Mouse (Mus musculus): ENCODE measurements around the gene Ncor1.
"Not testable (repeated sequence)": the region's sequence is repeated elsewhere in the genome, so short reads cannot be mapped to it uniquely, and the experiment has no call there.

Gene Ncor1

GRCm38 (mm10) chr11:62457891-62458270 lies 460 bp downstream of the Ncor1 start:
- no peak for DNase-seq

GRCm38 (mm10) chr11:62457241-62457890 lies 975 bp downstream of the Ncor1 start:
- DNase-seq = peak; percentile 90 to 92

GRCm38 (mm10) chr11:62456483-62457172 lies 1.7 kb downstream of the Ncor1 start:
- DNase-seq = no peak

GRCm38 (mm10) chr11:62456021-62456482 lies 2.3 kb downstream of the Ncor1 start:
- DNase-seq = no peak

GRCm38 (mm10) chr11:62455193-62455592 lies 3.1 kb downstream of the Ncor1 start:
- DNase-seq = no peak

GRCm38 (mm10) chr11:62448971-62449370 lies 9.4 kb downstream of the Ncor1 start:
- no peak for DNase-seq

GRCm38 (mm10) chr11:62445799-62446198 lies 12.5 kb downstream of the Ncor1 start:
- no peak for DNase-seq

GRCm38 (mm10) chr11:62440670-62441315 lies 17.5 kb downstream of the Ncor1 start:
- DNase-seq = no peak

GRCm38 (mm10) chr11:62432211-62432610 lies 26.1 kb downstream of the Ncor1 start:
- no peak for DNase-seq

GRCm38 (mm10) chr11:62427105-62427504 lies 31.2 kb downstream of the Ncor1 start:
- peak in 1 of 2 experiments; percentile 49 for DNase-seq

- DNase-seq = no peak
Measured at GRCm38 (mm10) chr11:62426266-62426665, 32.1 kb downstream of the Ncor1 start.

- no peak for DNase-seq
Measured at GRCm38 (mm10) chr11:62424525-62424924, 33.8 kb downstream of the Ncor1 start.

GRCm38 (mm10) chr11:62415026-62415425 lies 43.3 kb downstream of the Ncor1 start:
- no peak for DNase-seq

- no peak for DNase-seq
Measured at GRCm38 (mm10) chr11:62409611-62410010, 48.7 kb downstream of the Ncor1 start.

GRCm38 (mm10) chr11:62408848-62409247 lies 49.5 kb downstream of the Ncor1 start:
- DNase-seq = no peak

- DNase-seq = peak; percentile 46 to 72
Measured at GRCm38 (mm10) chr11:62396405-62396804, 61.9 kb downstream of the Ncor1 start.

GRCm38 (mm10) chr11:62388331-62388679 lies 70.0 kb downstream of the Ncor1 start:
- DNase-seq = no peak

- no peak for DNase-seq
Measured at GRCm38 (mm10) chr11:62387608-62388330, 70.6 kb downstream of the Ncor1 start.

- not testable (repeated sequence) for DNase-seq
Measured at GRCm38 (mm10) chr11:62377202-62377851, 81.0 kb downstream of the Ncor1 start.

- peak; percentile 34 to 59 for DNase-seq
Measured at GRCm38 (mm10) chr11:62371776-62372175, 86.6 kb downstream of the Ncor1 start.

GRCm38 (mm10) chr11:62369924-62370323 lies 88.4 kb downstream of the Ncor1 start:
- DNase-seq = no peak

- DNase-seq = no peak
Measured at GRCm38 (mm10) chr11:62366879-62367278, 91.5 kb downstream of the Ncor1 start.

- DNase-seq = no peak
Measured at GRCm38 (mm10) chr11:62355216-62355615, 103.1 kb downstream of the Ncor1 start.

All from cerebellum, postnatal 25 days (tissue).